Mouse (Mus musculus) erythroblast, embryonic 14.5 days (primary cell): ENCODE data around the gene Slc38a5.

Source experiments
- GATA1 ChIP-seq: IDR thresholded peaks from 2 replicates; pipeline ENCODE4 v1.6.1; 2012; ENCODE audit warnings: low read length, inconsistent platforms, mixed read lengths
- TAL1 ChIP-seq: IDR thresholded peaks from 3 replicates; pipeline ENCODE4 v1.6.1; 2012; ENCODE audit warnings: low read length, inconsistent platforms, mixed read lengths

GRCm38 (mm10) chrX:8230272-8230671 lies 40.7 kb upstream of the Slc38a5 start:
- TF ChIP-seq GATA1 (no peak), TAL1 (no peak)
